ENCODE assay signal across 7 mouse cellular contexts in the genomic region with DNA sequence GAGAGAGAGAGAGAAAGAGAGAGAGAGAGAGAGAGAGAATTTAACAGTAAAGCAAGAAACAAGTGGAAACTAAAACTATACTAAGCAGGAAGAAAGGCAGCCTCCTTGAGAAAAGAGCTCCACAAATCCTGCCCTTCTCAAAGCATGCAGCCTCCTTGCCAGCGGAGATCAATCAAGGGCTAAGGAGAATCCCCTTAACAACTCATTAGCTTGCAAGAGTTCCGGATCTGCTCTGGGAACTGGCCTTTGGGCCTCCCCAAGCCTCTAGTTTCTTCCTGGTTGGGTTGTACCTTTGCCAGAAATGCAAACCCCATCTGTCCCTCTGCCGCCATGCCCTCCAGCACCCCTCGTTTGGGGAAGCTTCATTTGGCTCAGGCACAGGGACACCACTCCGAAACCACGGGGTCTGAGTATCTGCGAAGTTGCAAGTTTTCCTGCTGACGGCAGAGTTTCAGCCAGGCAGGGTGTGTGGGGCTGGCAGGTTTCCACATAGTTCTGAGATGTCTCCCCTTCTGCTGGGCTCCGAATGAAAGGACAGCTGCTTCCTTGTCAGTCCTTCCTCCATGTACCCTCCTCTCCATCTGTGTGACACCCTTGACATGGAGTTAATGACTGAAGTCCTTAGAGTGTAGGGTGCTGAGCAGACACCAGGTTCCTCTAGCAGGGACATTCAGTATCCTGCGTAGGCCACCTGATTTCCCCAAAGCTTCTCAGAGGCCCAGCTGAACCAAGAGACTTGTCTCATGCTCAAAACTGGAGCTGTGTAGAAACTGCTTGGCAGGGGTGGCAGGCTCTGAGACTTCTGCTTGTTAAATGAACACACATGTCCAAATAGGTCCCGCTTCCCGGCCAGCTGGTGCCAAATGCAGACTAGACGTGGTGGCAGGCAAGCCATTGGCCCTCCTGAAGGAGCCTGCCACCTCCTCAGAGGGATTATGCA.
A peak's percentile ranks its signal among the peaks of the same experiment; 100 is the strongest.
DNase-seq lines count a peak whose midpoint lies in the region; ATAC-seq lines count a peak whose summit lies in the region.

No protein-coding gene starts in this region.

- peaks cover 20% of the 10 kb centered on the region for H3K4me1 ChIP-seq in limb, embryonic 15.5 days

- H3K4me2 ChIP-seq in limb, embryonic 15.5 days = 0 out of 2 replicates have a peak overlapping the region, but pooled peaks have one; percentile 25

- peak; percentile 55; the same call in 1 of the 2 replicates for ATAC-seq in limb, embryonic 15.5 days (ENCODE audit: insufficient number of reproducible peaks, low FRiP score, low TSS enrichment, low read depth)
- ATAC-seq in inflammation-experienced regulatory T-cells, adult 6 months = no peak

- H3K36me3 ChIP-seq in limb, embryonic 15.5 days = no peaks in the 10 kb centered on the region

- WGBS in limb, embryonic 15.5 days = 24% methylated on average over 13 of the region's 13 CpGs

- no peak overlapping the region for H3K9ac ChIP-seq in limb, embryonic 15.5 days

- no peaks in the 10 kb centered on the region for H3K9me3 ChIP-seq in limb, embryonic 15.5 days

- peak; percentile 4 for DNase-seq in spleen, postnatal 36 days (ENCODE audit: low spot score in 2 of 2)
- DNase-seq in spleen, postnatal 4 days (ENCODE audit: low spot score in 2 of 2) = no peak
- DNase-seq in frontal cortex, postnatal 25 days (ENCODE audit: low spot score in 2 of 2) = peak; percentile 14 to 17
- DNase-seq in kidney, postnatal 36 days = peak; percentile 9 to 17
- DNase-seq in right cerebral cortex, postnatal 14 days = peak; percentile 62

- peak overlapping the region; percentile 77 for H3K27ac ChIP-seq in limb, embryonic 15.5 days

- H3K27me3 ChIP-seq in limb, embryonic 15.5 days = no peaks in the 10 kb centered on the region

- H3K4me3 ChIP-seq in limb, embryonic 15.5 days = no peak overlapping the region

Comparison
In these comparisons a context has a peak if more than half of its experiments do, and no peak if none do; other contexts are left out.
1. DNase-seq: peak in spleen, postnatal 36 days (2 of 2), frontal cortex, postnatal 25 days (2 of 2), kidney, postnatal 36 days (2 of 2) and right cerebral cortex, postnatal 14 days (single experiment); none in spleen, postnatal 4 days (0 of 2).